Mouse (Mus musculus) heart, postnatal 14 days (tissue): ENCODE data around the gene Elf2. TPM values are rescaled to one million over a fixed set of nuclear protein-coding genes. Genes with fewer than 3 reads are reported as not detected.

Experiments
- DNase-seq, 2 experiments: peaks; one replicate each; pipeline ENCODE4 v3.0.0; 2021 to 2022
- intact Hi-C: fragments of 180-260 bp; cut with DNase I; formaldehyde crosslinking; loops from one replicate; pipeline ENCODE4 v1.15.1; 2025
- long read RNA-seq, 2 experiments: library from polyadenylated mRNA; stranded (forward); transcript quantifications; one replicate each; pipeline ENCODE4 v2.0.0; 2021
- total RNA-seq, 2 experiments: library from RNA; stranded (reverse); gene quantifications; 2 replicates each; pipeline ENCODE4 v1.2.3; 2021

Gene Elf2
- total RNA-seq = 10 to 100 TPM; 72.0 to 72.9 TPM
- long read RNA-seq, experiment 1, full-length matches to known transcripts = 29 of 36 reads
- long read RNA-seq, experiment 1, partial matches to known transcripts = 6 of 36 reads
- long read RNA-seq, experiment 1, other reads (novel, unspliced or antisense) = 1 of 36 reads
- long read RNA-seq, experiment 2, transcript Elf2-201 (10 exons, 3,353 nt) = major isoform, 7 of 20 reads
- long read RNA-seq, experiment 2, transcript Elf2-203 (7 exons, 2,514 nt) = minor isoform, 6 of 20 reads
- long read RNA-seq, experiment 2, partial matches to known transcripts = 4 of 20 reads
- long read RNA-seq, experiment 2, other reads (novel, unspliced or antisense) = 2 of 20 reads

DNA sequence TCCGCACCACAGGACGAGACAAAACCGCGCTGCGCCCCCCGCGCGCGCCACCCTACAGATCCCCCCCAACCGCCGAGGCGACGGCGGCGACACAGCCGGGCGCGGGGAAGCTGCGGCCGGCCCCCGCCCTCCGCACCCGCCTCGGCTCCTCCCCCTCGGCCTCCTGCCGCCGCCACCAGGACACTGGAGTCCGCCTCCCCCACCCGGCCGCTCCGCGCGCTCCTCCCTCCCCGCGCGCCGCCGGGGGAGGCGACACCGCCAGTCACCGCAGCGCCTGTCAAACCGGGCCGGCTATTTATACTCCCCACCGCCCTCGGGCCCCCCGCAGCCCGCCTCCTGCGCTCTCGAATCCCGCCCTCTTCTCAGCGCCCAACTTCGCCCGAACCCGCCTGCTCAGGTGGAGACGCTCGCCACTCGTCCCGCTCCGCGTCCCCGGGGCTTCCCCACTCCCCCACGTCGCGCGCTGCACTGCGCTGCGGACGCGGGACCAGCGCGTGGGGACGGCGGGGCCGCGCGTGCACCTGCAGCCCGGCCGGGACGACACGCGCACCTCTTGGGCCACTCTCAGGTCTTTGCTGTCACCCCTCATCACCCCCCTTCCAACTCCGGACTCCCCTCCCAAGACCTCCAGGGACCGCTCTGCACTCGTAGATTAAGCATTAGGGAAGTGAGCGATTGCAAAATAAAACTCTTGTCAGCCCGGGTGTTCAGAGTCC, at the start of gene Elf2:
Gene Elf2, minus strand, starts transcription at position 112 of the 716 bp plus-strand sequence.
- intact Hi-C loops = no loop called here
- DNase-seq = peak; percentile 91 to 94

DNA sequence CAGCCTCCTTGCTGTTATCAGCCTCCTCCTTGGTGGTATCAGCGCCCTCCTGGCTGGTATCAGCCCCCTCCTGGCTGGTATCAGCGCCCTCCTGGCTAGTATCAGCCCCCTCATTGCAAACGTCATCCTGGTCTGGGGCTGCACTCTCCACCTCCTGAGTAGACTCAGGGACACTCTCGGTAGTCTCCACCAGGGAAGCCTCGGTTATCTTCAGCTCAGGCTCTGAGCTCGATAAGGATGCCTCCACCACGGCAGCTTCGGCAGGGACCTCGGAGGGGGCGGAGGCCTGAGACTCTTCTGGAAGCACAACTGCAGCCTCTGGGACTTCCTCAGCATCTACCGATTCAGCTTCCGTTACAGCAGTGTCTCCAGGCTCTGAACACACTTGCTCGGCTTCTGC, 48.4 kb upstream of the Elf2 start:
- intact Hi-C loops = no loop called here
- DNase-seq = no peak

DNA sequence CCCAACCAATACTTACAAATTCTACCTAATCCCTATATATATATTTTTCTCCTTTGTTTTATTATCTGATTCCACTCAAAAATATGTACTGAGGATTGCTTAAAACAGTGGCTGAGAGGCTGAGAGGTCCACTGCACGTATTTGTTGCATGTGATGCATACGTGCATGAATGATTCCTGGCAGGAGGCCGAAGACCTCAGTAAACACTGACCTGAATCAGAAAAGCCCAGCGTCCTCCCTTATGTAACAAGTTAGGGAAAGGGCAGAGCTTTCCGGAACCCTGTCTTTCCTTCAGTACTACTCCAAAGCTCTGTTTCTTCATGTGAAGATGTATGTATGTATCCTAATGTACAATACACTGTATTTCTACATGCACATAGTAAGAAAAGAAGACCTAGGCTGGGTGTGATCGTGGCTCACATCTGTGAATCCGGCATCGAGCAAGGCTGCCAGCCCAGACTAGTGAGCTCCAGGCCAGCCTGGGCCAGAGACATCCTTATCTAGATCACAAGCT, 47.5 kb upstream of the Elf2 start:
- intact Hi-C loops = no loop called here
- DNase-seq = no peak

DNA sequence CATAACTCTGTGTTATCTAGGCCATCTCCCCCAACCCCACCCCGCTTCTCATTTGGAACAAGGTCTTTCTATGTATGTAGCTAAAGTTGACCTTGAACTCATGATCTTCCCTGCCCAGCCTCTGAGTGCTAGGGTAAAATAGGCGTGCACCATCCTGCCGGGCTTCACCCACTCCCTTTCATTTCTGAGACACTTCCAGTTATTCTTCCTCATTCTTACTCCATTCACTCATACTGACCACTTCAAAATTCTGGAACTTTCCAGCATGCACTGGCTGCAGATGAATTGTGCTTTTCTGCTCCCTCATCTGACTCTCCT, 46.6 kb upstream of the Elf2 start:
- no peak for DNase-seq
- intact Hi-C loops = no loop called here

DNA sequence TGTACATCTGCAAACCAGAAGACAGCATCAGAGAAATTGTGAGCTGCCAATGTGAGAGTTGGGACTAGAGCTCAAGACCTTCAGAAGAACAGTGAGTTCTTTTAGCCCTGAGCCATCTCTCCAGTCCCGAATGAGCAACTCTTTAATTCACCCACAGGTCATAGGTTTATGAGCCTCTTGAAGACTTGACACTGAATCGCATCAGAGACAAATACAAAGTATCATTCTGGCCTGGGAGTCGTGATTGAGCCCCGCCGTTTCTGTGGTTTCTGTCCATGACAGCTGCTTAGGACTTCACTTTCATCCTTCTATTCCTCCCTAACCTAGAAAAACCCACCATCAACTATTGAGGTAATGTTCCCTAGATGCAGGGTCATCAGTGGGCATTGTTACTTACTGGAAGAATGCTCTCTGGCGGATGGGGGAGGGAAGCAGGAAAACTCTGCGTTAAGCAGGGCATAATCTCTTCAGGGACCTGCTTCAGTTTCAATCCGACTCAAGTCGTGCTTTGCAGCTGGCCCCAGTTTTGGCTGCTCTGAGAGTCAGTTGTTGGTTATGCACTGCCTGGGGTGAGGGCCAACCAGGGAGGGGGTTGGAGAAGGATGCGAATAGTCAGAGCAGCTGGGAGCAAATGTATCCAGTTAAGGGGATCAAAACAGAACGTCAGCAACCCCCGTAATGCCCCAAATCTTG, 46.1 kb upstream of the Elf2 start:
- DNase-seq = peak; percentile 48 to 57
- intact Hi-C loops = no loop called here

DNA sequence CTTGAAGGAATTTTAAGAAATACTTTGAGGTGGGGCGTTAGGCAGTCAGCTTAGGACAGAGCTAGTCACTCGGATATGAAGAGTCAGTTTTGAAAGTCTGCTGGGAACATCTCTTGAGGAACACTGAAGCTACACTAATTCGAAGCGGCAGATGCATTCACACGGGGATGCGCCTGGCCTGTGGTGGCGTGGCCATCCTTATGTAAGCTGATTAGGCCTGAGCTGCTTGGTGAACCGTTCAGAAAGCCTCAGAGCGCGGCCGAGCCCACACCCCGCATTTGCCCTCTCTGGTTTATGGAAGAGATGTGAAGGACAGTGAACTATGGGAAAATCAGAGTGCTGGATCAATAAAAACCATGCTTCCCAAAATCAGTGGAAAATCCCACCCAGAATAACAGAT, 42.9 kb upstream of the Elf2 start:
- intact Hi-C loops = no loop called here
- no peak for DNase-seq

DNA sequence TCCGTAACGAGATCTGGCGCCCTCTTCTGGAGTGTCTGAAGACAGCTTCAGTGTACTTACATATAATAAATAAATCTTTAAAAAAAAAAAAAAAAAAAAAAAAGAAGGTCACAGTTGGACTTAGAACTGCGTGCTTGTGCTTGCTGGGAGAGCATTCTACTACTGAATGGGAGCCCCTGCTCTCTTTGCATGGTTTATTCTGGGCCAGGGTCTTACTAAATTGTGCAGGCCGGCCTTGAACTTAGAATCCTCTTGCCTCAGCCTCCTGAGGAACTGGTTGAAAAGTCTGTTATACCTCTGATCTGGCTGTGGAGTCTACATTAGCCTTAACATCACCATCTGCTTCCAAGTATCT, 40.2 kb upstream of the Elf2 start:
- intact Hi-C loops = no loop called here
- DNase-seq = no peak

DNA sequence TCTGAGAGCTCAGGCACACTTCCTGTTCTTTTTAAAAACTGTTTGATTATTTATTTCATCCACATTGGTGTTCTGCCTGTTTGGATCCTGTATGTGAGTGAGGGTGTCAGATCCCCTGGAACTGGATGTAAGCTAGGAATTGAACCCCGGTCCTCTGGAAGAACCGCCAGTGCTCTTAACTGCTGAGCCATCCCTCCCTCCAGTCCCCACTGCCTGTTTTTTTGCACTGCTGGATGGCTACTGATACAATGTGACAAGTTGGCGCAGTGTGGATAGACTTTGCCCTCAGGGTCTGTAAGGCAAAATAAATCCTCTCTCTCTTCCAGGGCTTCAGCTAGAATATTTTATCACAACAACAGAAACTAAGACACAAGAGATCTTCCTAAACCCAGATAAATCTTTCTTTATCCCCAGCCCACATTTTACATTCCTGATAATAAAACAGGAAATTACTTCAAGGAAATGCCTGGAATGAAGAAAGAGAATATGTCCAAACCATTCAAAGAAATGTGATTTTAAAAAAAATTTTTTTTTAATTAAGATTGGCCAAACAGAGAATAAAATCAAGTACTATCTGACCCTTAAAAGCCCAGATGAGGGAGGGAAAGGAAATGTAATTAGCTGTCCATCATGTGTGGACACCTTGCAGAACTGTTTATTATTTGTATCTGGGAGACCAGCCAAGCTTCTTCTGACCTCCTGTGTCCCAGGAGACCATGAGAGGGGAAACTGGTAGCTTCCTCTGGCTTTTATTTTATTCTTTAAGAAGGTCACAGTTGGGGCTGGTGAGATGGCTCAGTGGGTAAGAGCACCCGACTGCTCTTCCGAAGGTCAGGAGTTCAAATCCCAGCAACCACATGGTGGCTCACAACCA, 39.6 kb upstream of the Elf2 start:
- DNase-seq = no peak
- intact Hi-C loops = loop anchor here (5.0 kb wide), 1 partner anchor 32 kb away; no protein-coding TSS in a partner anchor

DNA sequence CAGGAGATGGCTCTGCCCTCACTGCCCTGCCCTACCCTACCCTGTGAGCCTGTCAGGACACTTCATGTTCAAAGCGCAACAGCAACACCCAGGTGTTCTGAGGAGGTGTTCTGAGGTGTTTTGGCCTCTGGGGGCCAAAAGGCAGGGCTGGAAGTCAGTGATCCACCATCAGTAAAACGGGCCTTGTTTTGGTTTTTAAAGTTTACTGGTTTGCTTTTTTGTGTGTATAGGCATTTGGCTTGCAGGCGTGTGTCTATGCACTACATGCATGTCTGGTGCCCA, 38.1 kb upstream of the Elf2 start:
- no peak for DNase-seq
- intact Hi-C loops = loop anchor here (5.0 kb wide), 1 partner anchor 34 kb away; no protein-coding TSS in a partner anchor

DNA sequence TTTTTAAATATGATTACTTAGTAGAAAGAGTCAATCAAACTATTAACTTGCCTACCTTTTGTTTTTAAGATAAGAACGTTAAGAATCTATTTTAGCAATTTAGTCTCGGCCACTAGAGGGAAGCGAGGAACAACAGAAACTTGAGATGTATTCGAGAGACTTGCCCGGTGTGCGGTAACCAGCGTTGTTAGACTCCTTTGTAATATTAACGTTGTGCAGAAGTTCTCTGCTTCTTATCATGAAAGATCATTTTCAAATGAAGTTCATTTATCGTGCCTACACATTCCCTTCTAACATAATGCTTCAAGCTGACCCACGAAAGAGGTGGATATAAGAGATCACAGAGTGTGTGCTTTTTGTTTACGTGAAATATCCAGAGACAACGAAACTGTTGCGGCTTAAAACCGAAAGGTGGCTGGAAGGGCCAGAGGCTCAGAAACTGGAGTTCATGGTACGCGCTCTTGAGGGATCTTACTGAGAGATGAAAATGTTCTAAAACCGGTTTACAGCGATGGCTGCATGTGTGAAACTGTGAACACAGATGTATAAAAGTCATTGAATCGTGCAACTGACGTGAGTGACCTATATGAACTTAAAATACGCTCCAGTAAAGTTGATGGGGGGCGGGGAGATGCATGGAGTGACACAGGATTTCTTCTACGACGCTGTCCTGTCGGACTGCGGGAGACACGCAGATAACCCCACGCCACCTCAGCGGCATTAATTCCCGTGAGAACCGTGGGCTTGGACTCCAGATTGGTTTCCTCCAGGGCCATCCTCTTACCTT, 37.6 kb upstream of the Elf2 start:
- intact Hi-C loops = loop anchor here (5.0 kb wide), 1 partner anchor 34 kb away; no protein-coding TSS in a partner anchor
- DNase-seq = no peak

DNA sequence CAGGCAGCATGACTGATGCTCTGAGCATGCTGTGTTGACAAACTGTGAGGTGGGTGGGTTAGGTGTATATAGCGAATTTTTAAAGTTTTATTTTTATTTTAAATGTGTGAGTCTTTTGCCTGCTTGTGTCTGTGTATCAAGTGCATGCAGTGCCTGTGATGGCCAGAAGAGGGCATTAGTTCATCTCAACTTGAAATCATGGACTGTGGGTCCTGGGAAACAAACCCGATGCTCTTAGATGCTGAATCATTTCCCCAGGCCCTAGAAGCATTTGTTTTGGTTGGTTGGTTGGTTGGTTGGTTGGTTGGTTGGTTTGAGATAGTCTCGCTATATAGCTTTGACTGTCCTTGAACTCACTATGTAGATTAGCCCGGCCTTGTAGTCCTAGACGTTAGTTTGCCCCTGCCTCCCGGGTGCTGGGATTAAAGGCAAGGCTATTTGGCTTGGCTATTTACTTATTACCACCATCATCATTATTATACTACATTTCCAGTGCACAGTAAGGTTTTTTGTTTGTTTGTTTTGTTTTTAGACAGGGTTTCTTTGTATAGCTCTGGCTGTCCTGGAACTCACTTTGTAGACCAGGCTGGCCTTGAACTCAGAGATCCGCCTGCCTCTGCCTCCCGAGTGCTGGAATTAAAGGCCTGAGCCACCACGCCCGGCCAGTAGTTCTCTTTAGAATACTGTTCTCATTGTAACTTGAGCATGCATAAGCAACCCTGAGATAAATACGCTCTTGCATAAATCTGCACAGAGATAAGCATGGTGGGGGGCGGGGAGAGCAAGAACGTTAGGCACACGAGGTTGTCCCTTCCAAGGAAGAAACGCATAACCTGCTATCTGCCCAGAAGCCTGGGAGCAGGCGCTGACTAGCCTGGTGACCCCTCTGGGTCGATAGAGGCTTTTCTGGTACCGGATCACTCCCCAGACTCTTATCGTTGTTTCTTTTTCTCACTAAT, 35.1 kb upstream of the Elf2 start:
- intact Hi-C loops = loop anchor here (1.0 to 5.0 kb wide), 2 partner anchors 22 to 37 kb away; no protein-coding TSS in a partner anchor

DNA sequence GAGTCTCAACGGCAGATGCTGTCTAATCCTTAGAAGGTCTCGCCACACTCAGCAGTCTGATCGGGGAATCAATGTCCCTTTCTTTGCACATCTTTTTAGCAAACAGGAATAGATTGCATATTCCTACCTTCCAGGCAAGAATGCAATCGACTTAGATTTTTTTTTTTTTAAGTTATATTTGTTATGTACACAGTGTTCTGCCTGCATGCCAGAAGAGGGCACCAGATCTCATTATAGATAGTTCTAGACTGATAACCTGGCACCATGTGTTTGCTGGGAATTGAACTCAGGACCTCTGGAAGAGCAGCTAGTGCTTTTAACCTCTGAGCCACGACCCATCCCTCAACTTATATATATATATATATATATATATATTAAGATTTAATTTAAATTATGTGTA, 33.1 kb upstream of the Elf2 start:
- intact Hi-C loops = no loop called here
- DNase-seq = no peak

More for the DNA sequence above, 35.1 kb upstream of the Elf2 start:
- peak; percentile 51 to 70 for DNase-seq

DNA sequence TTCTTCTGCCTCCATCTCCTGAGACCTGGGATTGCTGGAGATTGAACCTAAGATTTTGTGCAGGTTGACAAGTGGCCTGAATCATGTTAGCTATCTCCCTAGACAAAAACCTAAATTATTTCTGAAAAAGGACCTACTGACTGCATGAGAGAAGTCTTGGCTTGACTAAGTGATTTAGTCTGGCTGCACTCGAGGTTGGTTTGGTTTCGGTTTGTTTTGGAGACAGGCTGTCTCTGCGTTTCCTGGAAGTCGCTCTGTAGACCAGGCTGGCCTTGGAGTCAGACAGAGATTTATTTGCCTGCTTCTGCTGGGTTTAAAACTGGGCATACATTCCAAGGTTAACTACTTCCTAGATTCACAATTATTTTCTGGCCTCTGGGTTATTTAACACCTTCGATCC, 32.4 kb upstream of the Elf2 start:
- intact Hi-C loops = no loop called here

DNA sequence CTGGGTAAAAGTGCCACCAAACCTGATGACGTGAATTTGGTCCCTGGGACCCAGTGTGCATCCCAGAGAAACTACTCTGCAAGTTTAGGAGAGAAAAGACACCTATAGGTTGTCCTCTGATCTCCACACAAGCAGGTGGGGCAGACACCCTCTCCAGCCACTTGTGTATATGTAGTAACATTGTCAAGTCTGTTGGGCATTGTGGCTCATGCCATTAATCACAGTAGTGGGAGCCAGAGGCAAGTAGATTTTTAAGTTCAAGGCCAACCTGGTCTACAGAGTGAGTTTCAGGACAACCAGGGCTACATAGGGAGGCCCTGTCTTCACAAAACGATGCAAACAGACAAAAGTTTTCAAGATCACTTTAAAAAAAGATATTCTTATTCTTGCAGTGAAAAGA, 31.4 kb upstream of the Elf2 start:
- no peak for DNase-seq
- intact Hi-C loops = no loop called here

More for the DNA sequence above, 32.4 kb upstream of the Elf2 start:
- DNase-seq = no peak

DNA sequence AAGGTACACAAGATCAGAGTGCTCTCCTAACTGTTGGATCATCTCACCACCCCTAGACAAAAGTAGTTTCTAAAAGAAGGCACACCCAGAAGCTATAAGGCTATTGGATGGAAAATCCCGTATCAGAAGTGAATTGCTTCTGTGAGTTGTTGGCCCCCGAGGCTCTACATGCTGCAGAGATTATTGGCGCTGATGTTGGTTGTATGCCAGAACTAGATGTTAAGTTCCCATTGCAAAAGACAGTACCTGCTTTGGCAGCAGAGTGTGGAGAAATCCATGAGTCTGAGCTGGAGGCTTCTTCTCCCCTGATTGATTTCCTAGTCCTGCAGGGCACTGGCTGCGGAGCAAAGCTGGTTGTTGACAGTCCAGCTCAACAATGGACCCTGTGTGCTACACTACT, 27.5 kb upstream of the Elf2 start:
- no peak for DNase-seq
- intact Hi-C loops = loop anchor here (5.0 kb wide), 1 partner anchor 136 kb away; no protein-coding TSS in a partner anchor

DNA sequence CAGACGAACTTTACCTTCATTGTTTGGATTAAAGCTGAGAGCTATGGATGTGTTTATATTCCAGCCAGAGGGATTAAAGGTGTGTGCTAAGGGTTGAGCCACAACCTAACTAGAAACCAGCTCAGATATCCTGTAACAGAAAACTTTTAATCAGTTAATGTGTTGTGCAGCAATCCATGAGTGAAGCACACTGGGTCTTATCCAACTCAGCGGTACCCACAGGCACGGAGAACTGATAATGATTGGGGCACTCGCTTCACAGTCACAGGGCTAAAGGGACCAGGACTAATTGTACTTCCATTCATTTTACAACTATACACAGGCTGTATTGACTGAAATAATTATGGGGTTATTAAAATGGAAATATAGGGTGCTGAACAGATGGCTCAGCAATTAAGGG, 26.5 kb upstream of the Elf2 start:
- intact Hi-C loops = loop anchor here (5.0 kb wide), 1 partner anchor 135 kb away; no protein-coding TSS in a partner anchor
- DNase-seq = no peak

DNA sequence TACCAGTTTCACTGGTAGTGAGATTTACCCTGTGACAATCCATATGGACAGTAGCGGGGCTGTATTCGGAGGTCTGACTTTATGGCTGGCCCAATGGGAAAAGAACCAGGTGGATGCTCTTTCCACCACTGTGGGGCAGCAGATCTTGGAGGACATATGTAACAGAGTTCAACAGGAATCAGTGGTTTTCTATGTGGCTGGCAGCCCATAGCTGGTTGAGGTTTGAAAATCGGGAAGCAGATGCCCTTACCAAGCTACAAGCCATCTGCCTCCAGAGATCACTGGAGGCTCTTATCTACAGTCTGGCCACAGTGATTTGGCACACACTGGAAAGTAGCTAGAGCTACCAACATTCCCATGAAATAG, 25.0 kb upstream of the Elf2 start:
- intact Hi-C loops = loop anchor here (1.0 to 5.0 kb wide), 2 partner anchors 76 to 133 kb away; no protein-coding TSS in a partner anchor
- DNase-seq = no peak
